Mouse (Mus musculus): ENCODE results near the gene Gm10273.

DNA sequence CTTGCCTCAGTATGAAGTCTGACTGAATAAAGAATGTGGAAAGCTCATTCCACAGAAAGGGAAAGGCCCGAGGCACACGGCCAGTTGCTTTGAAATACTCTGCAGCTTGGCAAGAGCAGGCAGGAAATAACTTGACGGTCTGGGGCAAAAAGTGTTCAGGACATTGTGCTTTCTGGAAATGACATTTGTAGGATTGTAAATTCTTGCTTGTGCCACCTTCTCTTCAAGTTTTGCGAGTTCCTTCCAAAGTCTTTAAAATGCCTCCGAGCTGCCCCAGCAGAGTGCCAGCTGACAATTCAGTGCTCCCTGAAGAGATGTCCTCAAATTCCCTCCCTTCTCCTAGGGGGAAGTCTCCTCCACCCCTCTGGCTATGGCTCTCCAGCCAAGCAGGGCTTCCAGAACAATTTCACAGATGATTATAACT is 44.1 kb downstream of the Gm10273 start:
- no peak for TF ChIP-seq CEBPB (IDR thresholded peaks at IDR 0.05; ENCODE audit: low read depth)
- TF ChIP-seq CTCF (IDR thresholded peaks at IDR 0.05; ENCODE audit: control insufficient read depth, insufficient read depth, insufficient read length) = no peak
- no peak for TF ChIP-seq MYOD1 (IDR thresholded peaks at IDR 0.05; ENCODE audit: control insufficient read depth, insufficient read length, low read depth)
- no peak for TF ChIP-seq MAX (IDR thresholded peaks at IDR 0.05)
- no peak for TF ChIP-seq FOSL1 (IDR thresholded peaks at IDR 0.05; ENCODE audit: insufficient read depth, low read length, poor library complexity, severe bottlenecking)

Measured in C2C12 (cell line).